Mouse (Mus musculus) hindbrain, postnatal 0 days (tissue): ENCODE measurements around the gene Cyp24a1. TPM values are rescaled to one million over a fixed set of nuclear protein-coding genes. Genes with fewer than 3 reads are reported as not detected.
A peak's percentile ranks its signal among the peaks of the same experiment; 100 is the strongest.

ENCODE experiments used
- ATAC-seq: fragments of 200-750 bp; cut with Nextera tagmentation; 2 replicates; pipeline ENCODE4 v1.8.0; 2017; ENCODE audit warnings: mild to moderate bottlenecking, moderate TSS enrichment, moderate library complexity
- DNase-seq: peaks from one replicate; pipeline ENCODE4 v3.0.0-alpha.2; 2015; ENCODE audit warnings: low spot score
- H3K27ac ChIP-seq: fragments of 300-500 bp; sonication (generic); 2 replicates; pipeline ENCODE4 v1.5.1; 2014; ENCODE audit warnings: mild to moderate bottlenecking
- H3K27me3 ChIP-seq: fragments of 300-500 bp; sonication (generic); 2 replicates; pipeline ENCODE4 v1.6.1; 2014; ENCODE audit warnings: low read length, mixed read lengths; ENCODE audit not compliant: insufficient read depth
- H3K36me3 ChIP-seq: fragments of 300-500 bp; sonication (generic); 2 replicates; pipeline ENCODE4 v1.6.1; 2014; ENCODE audit warnings: low read length, mixed read lengths; ENCODE audit not compliant: insufficient read depth
- H3K4me1 ChIP-seq: fragments of 300-500 bp; sonication (generic); 2 replicates; pipeline ENCODE4 v1.6.1; 2014; ENCODE audit warnings: antibody characterized with exemption, low read length, mixed read lengths; ENCODE audit not compliant: insufficient read depth
- H3K4me2 ChIP-seq: fragments of 300-500 bp; sonication (generic); 2 replicates; pipeline ENCODE4 v1.6.1; 2014; ENCODE audit warnings: low read depth, mild to moderate bottlenecking, low read length, moderate library complexity, mixed read lengths
- H3K4me3 ChIP-seq: fragments of 300-500 bp; sonication (generic); 2 replicates; pipeline ENCODE4 v1.5.1; 2014; ENCODE audit warnings: low read length
- H3K9ac ChIP-seq: fragments of 300-500 bp; sonication (generic); replicated peaks from 2 replicates; pipeline ENCODE4 v1.6.1; 2014; ENCODE audit warnings: mild to moderate bottlenecking, low read length, moderate library complexity, mixed read lengths
- H3K9me3 ChIP-seq: fragments of 300-500 bp; sonication (generic); 2 replicates; pipeline ENCODE4 v1.6.1; 2016; ENCODE audit warnings: low read length, mixed read lengths
- CTCF ChIP-seq: IDR thresholded peaks from 2 replicates; pipeline ENCODE4 v1.5.1; 2016; ENCODE audit warnings: antibody characterized with exemption, control low read depth, low read depth
- WGBS: fragments of 180-500 bp; shearing (Covaris S2); extraction: QIAGEN DNeasy Blood & Tissue Kit; methylation state at CpG from one replicate; pipeline ENCODE4 v1.1.7; 2014; 5-methylcytosine and 5-hydroxymethylcytosine counted together
- polyA plus RNA-seq: library from polyadenylated mRNA; unstranded; fragments of >200 nt; fragmentation: Nextera tagmentation; extraction: Ambion mirVana; gene quantifications from 2 replicates; pipeline ENCODE4 v1.2.1, GENCODE M21; 2015
- total RNA-seq: library from RNA; depleted of rRNA; stranded (reverse); fragments of >200 nt; gene quantifications from 2 replicates; pipeline ENCODE4 v1.2.3, GENCODE M21; 2014

Gene Cyp24a1
- total and polyA plus RNA-seq, 2 experiments from 2014 or later, result 0.09 TPM; not detected in 1

DNA sequence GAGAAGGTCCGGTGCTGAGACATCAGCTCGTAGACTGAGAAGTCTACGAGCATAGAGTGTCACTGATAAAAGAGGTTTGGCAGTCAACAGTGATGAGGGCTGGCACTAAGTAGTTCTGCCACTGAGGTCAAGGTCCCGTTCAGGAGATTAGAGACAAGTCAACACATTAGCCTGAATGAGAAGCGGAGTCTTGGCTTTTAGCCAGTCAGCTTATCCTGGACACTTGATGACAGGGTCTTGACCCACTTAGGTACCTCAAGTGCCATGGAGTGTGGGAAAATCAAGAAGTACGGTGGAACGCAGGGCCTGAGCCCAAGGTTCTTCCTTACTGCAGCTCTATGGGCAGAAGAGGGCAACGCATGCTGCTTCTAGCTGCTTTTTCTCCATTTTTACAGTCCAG, 20.3 kb downstream of the Cyp24a1 start:
- Histone ChIP-seq H3K4me3 (no peak overlapping the region), H3K9ac (no peak overlapping the region), H3K9me3 (no peaks in the 10 kb centered on the region), H3K4me1 (no peaks in the 10 kb centered on the region), H3K27me3 (no peaks in the 10 kb centered on the region), H3K27ac (no peak overlapping the region), H3K36me3 (no peaks in the 10 kb centered on the region), H3K4me2 (no peak overlapping the region)
- DNase-seq (no peak), ATAC-seq (no peak)
- no peak for TF ChIP-seq CTCF
- WGBS, result 71% methylated on average over 8 of the region's 8 CpGs

DNA sequence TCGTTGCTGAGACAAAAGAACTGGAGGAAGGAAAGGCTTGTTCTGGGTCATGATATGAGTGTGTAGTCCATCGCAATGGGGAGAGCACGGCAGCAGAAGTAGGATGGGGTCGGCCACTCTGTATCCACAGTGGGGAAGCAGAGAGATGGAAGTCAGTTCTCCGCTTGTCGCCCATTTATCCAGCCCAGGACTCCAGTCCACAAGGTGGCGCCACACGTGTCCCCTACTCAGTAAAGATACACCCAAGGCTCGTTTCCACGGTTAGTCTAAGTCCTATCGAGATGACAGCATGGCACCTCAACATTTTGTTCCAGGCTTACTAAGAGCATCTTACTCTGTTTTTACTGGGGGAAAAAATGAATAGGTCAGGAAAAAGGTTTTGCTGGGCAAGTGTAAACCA, 20.7 kb downstream of the Cyp24a1 start:
- no peak for DNase-seq
- Histone ChIP-seq H3K4me1 (no peaks in the 10 kb centered on the region), H3K36me3 (no peaks in the 10 kb centered on the region), H3K9ac (no peak overlapping the region), H3K27me3 (no peaks in the 10 kb centered on the region), H3K9me3 (no peaks in the 10 kb centered on the region), H3K4me3 (no peak overlapping the region), H3K4me2 (no peak overlapping the region), H3K27ac (no peak overlapping the region)
- no peak for ATAC-seq
- 84% methylated on average over 11 of the region's 11 CpGs for WGBS
- TF ChIP-seq CTCF, result peak; percentile 36; the same call in 1 of the 2 replicates

DNA sequence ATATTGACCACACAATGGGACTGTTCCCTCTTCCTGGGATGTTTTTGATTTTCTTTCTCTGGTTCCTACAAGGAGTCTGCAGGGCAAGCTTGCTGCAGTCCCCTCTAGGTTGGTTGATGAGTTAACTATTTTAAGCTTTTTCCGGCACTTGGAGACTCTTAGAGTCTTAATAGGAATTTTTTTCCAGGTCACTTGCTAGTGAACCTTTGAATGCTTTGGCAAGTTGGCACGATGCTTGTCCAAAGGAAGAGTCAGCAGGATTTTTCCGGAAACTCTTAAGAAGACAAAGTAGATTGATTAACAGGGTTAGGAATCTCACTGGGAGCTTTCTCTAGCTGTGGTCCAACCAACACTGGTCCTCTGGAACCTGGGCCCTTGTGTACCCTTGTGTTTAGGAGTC, 21.8 kb downstream of the Cyp24a1 start:
- Histone ChIP-seq H3K9ac (no peak overlapping the region), H3K4me2 (no peak overlapping the region), H3K36me3 (no peaks in the 10 kb centered on the region), H3K4me3 (no peak overlapping the region), H3K4me1 (no peaks in the 10 kb centered on the region), H3K27ac (no peak overlapping the region), H3K27me3 (no peaks in the 10 kb centered on the region), H3K9me3 (no peaks in the 10 kb centered on the region)
- DNase-seq (no peak), ATAC-seq (no peak)
- no peak for TF ChIP-seq CTCF
- WGBS, result 38% methylated on average over 3 of the region's 3 CpGs

DNA sequence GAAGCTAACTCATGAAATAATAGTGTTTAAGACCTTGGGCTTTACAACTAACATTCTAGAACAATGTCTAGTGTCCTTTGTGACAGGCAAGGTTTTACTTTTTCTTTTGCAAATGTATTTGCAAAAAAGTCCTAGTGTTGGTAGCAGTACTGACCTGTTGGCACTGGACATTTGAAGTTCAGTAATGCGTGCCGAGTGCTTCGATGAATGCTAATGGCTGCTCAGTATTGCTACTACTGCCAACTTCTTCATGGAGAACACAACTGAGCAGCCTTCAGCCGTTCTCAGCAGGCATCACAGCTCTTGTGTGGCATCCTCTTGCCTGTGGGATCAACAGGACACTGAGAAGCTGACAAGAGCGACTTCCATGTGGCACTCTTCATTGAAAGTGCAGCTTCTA, 22.8 kb downstream of the Cyp24a1 start:
- Histone ChIP-seq H3K27me3 (no peaks in the 10 kb centered on the region), H3K27ac (no peak overlapping the region), H3K36me3 (no peaks in the 10 kb centered on the region), H3K4me3 (no peak overlapping the region), H3K4me2 (no peak overlapping the region), H3K9ac (no peak overlapping the region), H3K9me3 (no peaks in the 10 kb centered on the region), H3K4me1 (no peaks in the 10 kb centered on the region)
- no peak for ATAC-seq
- DNase-seq, result no peak
- no peak for TF ChIP-seq CTCF
- 82% methylated on average over 5 of the region's 5 CpGs for WGBS

DNA sequence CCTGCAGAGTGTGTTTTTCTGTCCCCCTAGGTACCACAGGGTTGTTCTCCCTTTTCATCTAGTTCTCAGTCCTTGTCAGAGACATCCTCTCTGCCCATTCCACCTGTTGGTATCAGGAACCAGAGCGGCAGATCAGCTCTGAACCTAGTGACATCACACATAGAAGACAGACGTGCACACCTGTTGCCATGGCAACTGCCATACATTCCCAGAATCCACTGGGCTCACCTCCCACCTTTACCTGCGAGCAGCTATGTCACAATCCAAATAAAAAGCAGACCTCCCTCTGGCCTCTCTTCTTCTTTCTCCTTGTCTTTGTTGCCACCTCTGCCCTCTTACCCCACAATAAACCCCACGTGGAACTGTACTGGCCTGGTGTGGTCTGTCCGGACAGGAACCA, 26.4 kb downstream of the Cyp24a1 start:
- Histone ChIP-seq H3K4me3 (no peak overlapping the region), H3K27ac (no peak overlapping the region), H3K4me2 (no peak overlapping the region), H3K9me3 (no peaks in the 10 kb centered on the region), H3K9ac (no peak overlapping the region), H3K4me1 (no peaks in the 10 kb centered on the region), H3K36me3 (no peaks in the 10 kb centered on the region), H3K27me3 (no peaks in the 10 kb centered on the region)
- ATAC-seq, result 0 out of 2 replicates have a peak, but pooled peaks have one; percentile 24
- WGBS, result 79% methylated on average over 5 of the region's 5 CpGs
- peak; percentile 33 for DNase-seq
- no peak for TF ChIP-seq CTCF

DNA sequence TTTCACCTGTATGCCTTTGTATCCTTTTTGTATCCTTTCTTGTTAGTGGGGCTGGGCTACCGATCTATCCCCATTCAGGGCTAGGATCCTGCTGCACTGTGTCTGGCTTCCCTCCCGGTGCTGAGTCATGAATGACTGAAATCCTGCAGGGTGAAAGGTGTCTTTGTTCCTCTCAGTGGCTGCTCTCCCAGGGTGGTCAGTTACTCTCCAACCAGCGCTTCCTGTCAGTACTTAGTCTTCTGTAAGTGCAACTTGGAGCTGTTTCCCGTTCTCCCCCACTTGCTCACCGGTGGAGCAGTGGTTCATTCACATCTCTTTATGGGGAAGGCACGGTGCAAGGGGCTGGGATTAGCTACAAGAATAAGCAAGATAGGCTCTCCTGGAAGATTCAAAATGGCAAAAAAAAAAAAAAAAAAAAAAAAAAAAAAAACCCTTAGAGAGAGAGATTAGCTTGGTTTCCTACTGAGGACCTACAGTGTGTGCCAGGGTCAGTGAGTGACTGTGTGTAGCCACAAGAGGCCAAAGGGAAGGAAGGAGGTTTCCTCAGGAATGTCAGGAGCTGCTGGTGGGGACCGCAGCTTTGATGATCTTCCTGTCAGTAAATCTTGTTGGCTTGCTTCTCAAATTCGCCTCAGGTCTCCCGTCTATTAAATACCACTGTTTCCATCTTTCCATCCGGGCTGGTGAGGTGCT, 27.2 kb downstream of the Cyp24a1 start:
- Histone ChIP-seq H3K27me3 (no peaks in the 10 kb centered on the region), H3K9me3 (no peaks in the 10 kb centered on the region), H3K4me2 (peak overlapping the region; percentile 23; the same call in 1 of the 2 replicates), H3K27ac (no peak overlapping the region), H3K9ac (no peak overlapping the region), H3K4me3 (no peak overlapping the region), H3K4me1 (no peaks in the 10 kb centered on the region), H3K36me3 (no peaks in the 10 kb centered on the region)
- WGBS, result 18% methylated on average over 10 of the region's 10 CpGs
- no peak for TF ChIP-seq CTCF
- peak; percentile 61 for DNase-seq
- ATAC-seq, result peak; percentile 66; the same call in 1 of the 2 replicates

DNA sequence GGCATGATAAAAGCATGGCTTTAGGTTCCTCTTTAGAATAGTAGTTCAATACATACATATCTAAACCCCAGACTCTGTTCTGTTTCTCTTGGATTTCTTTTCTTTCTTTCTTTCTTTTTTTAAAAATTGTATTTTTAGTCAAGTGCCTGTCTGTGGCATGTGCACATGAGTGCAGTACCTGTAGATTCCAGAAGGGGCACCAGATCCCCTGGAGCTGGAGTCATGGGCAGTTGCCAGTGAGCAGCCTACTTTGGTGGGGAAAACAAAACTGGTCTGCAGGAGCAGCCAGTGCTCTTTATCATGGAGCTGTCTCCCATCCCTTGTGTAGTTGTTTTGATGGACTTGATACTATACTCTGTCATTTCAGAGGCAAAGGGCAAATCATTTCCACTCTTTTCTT, 28.9 kb downstream of the Cyp24a1 start:
- no peaks in the 10 kb centered on the region for H3K27me3 ChIP-seq
- peak; percentile 44 for TF ChIP-seq CTCF
- no peaks in the 10 kb centered on the region for H3K9me3 ChIP-seq
- H3K4me3 ChIP-seq, result no peak overlapping the region
- DNase-seq (peak; percentile 24), ATAC-seq (no peak)
- no peak overlapping the region for H3K4me2 ChIP-seq
- no peak overlapping the region for H3K9ac ChIP-seq
- H3K36me3 ChIP-seq, result no peaks in the 10 kb centered on the region
- no peak overlapping the region for H3K27ac ChIP-seq
- no peaks in the 10 kb centered on the region for H3K4me1 ChIP-seq
